Mouse (Mus musculus) kidney, adult 2 months (tissue): ENCODE measurements at regions not wholly inside any gene's neighbourhood (a gene's known extent, or its start where the extent isn't known, plus 50 kb on each side); places are given as distances from the start of the nearest gene placed in this dataset.

Experiments used
- CTCF ChIP-seq: fragments of 200-500 bp; conservative IDR thresholded peaks from 2 replicates; pipeline ENCODE4 v1.5.1; 2011; ENCODE audit warnings: low read depth, mild to moderate bottlenecking, control low read depth, low read length, moderate library complexity, mixed read lengths; ENCODE audit not compliant: insufficient read depth, insufficient read length
- POLR2A ChIP-seq: fragments of 200-500 bp; IDR thresholded peaks from one replicate; pipeline ENCODE4 v1.6.1; 2011; ENCODE audit warnings: low read depth, low read length, control low read depth

GRCm38 (mm10) chr6:100479881-100480280 is 191.1 kb downstream of the Shq1 start:
- TF ChIP-seq CTCF (no peak), POLR2A (no peak)
